Mouse (Mus musculus): ENCODE measurements around the gene Fam47e. TPM values are rescaled to one million over a fixed set of nuclear protein-coding genes. Genes with fewer than 3 reads are reported as not detected.
A peak's percentile ranks its signal among the peaks of the same experiment; 100 is the strongest.
"Not testable (repeated sequence)": the region's sequence is repeated elsewhere in the genome, so short reads cannot be mapped to it uniquely, and the experiment has no call there.

The Fam47e gene
- 1.2 and 1.8 TPM in 2 replicates for polyA plus RNA-seq (2015; fragmentation: Nextera tagmentation; extraction: Ambion mirVana)

DNA sequence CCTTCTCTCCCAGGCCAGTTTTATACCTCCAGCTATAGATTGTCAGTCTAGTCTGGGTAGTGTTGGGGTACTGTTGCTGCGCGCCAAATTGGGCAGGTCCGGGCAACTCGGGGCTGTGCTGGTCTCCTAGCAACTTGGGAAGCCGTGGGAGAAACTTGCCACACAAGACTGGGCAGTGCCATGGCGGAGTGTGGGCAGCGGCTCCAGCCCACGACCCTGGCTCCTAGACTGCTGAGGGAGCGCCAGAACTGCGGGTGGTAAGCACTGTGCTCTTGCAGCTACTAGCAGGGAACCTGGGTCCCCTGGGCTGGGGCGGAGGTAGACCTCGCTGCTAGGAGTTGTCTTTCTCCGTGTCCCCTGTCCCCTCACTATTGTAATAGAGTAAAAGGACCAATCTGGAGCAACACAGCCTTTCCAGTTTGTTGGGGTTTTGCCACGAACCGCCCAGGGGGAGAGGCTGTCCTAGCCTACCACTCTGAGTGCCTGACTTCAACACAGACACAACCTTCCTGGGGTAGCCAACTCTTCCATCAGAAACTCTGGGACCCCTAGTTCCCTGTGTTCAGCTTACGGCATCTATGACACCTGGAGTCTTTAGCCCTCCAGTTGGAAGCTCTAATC, at the start of gene Fam47e:
Gene Fam47e (plus strand): TSS at position 179 of the 621 bp plus-strand sequence.
- peak; percentile 85 for ATAC-seq (ENCODE audit: low FRiP score)
- WGBS: 71% methylated on average over 16 of the region's 16 CpGs
- Histone ChIP-seq H3K9ac (replicated peaks) (no peak within 1 kb of the TSS), H3K4me2 (no peak within 1 kb of the TSS), H3K9me3 (replicated peaks) (no peaks in the 10 kb centered on the region), H3K36me3 (no peaks in the 10 kb centered on the region), H3K4me1 (no peaks in the 10 kb centered on the region), H3K27ac (replicated peaks) (0 out of 2 replicates have a peak within 1 kb of the TSS, but pooled peaks have one; percentile 18), H3K27me3 (replicated peaks) (no peaks in the 10 kb centered on the region), H3K4me3 (replicated peaks) (no peak within 1 kb of the TSS)

DNA sequence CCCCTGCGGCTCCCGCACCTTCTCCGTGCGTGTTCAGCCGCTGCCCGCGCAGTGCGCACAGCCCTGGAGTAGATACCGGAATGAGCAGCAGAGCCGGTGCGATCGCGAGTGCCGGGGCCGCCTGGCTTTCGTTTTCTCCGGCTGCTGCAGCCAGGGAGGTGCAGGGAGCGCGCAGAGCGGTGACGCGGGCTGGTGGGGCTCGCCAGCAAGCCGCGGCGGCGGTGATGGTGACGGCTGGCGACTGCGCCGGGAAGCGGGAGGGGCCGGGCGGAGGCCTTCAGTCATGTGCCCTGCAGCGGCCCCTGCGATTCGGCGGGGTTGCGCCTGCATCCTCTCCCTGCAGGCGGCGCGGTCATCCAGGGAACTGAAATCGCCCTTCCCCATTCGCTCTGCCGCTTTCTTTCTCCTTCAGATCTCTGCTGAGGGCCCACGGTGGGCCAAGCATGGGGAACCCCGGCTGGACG, 49.4 kb upstream of the Fam47e start:
- WGBS: under 1% methylated on average over 47 of the region's 48 CpGs
- H3K4me3 ChIP-seq (replicated peaks): peak overlapping the region; percentile 79
- H3K4me1 ChIP-seq: peaks cover 32% of the 10 kb centered on the region
- peak overlapping the region; percentile 96 for H3K27ac ChIP-seq (replicated peaks)
- peak overlapping the region; percentile 97 for H3K9ac ChIP-seq (replicated peaks)
- no peaks in the 10 kb centered on the region for H3K9me3 ChIP-seq (replicated peaks)
- H3K36me3 ChIP-seq: no peaks in the 10 kb centered on the region
- H3K4me2 ChIP-seq: peak overlapping the region; percentile 67
- peak; percentile 95 for ATAC-seq (ENCODE audit: low FRiP score)
- H3K27me3 ChIP-seq (replicated peaks): no peaks in the 10 kb centered on the region

DNA sequence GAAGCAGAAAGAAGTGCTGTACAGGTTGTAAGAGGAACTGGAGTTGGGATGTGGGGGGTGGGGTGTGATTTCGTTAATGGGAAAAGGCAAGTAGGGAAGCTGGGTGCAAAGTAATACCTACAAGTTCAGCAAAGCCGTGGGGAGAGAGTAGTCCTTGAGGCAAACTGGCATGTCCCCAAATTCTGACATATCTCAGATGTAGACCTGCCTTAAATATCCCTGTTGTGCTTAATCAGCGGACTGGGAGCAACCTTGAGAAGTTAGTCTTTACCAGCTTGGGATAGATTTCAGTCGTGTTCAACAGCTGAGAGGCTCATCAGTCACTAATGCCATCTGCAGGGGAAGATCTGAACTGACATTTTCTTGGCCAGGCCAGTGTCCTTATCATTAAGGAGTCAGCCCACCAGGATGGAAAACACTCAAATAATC, 48.6 kb upstream of the Fam47e start:
- 32% methylated on average over 4 of the region's 4 CpGs for WGBS
- H3K27ac ChIP-seq (replicated peaks): peak overlapping the region; percentile 96
- H3K9me3 ChIP-seq (replicated peaks): no peaks in the 10 kb centered on the region
- H3K4me2 ChIP-seq: peak overlapping the region; percentile 67
- peak overlapping the region; percentile 97 for H3K9ac ChIP-seq (replicated peaks)
- peaks cover 29% of the 10 kb centered on the region for H3K4me1 ChIP-seq
- peak overlapping the region; percentile 79 for H3K4me3 ChIP-seq (replicated peaks)
- 0 out of 2 replicates have a peak, but pooled peaks have one; percentile 0 for ATAC-seq (ENCODE audit: low FRiP score)
- H3K27me3 ChIP-seq (replicated peaks): no peaks in the 10 kb centered on the region
- H3K36me3 ChIP-seq: no peaks in the 10 kb centered on the region

DNA sequence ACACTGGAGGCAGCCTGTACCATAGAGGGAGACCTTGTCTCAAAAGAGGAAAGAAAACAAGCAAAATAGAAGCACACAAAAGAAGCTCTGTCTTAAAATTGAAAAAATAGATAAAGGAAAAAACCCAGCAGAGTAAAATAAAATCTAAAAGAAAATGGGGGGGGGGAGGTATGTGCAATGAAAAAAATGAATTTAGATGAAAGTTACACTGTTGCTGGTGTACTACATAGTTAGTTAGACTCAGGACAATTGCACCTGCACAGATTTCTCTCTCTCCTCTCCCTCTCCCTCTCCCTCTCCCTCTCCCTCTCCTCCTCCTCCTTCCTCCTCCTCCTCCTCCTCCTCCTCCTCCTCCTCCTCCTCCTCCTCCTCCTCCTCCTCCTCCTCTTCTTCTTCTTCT, 48.1 kb upstream of the Fam47e start, which contains the start of gene Scarb2:
Gene Scarb2 (minus strand): TSS at position 101 of the 400 bp plus-strand sequence.
- H3K9me3 ChIP-seq (replicated peaks): no peaks in the 10 kb centered on the region
- no peak for ATAC-seq (ENCODE audit: low FRiP score)
- peak within 1 kb of the TSS; percentile 79 for H3K4me3 ChIP-seq (replicated peaks)
- no peaks in the 10 kb centered on the region for H3K36me3 ChIP-seq
- no peaks in the 10 kb centered on the region for H3K27me3 ChIP-seq (replicated peaks)
- H3K4me2 ChIP-seq: peak within 1 kb of the TSS; percentile 67
- H3K27ac ChIP-seq (replicated peaks): peak within 1 kb of the TSS; percentile 96
- peak within 1 kb of the TSS; percentile 97 for H3K9ac ChIP-seq (replicated peaks)
- peaks cover 29% of the 10 kb centered on the region for H3K4me1 ChIP-seq

DNA sequence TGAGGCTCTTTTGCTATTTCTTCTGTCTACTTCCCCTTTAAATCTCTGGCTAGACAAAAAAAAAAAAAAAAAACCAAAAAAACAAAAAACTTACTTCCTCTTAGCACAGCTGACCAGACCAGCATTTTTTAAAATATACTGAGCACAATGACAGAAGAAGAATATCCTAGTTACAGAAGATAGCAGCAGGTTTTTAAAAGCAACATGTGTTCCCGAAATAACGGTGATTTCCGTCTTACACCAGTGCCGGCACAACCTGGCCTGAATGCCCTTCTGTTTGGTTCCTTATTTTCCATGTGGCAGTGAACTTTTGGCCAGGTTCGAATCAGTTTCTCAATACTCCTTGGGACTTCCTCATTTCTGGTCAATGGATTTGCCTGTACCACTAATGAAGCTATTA, 46.0 kb upstream of the Fam47e start:
- no peak for ATAC-seq (ENCODE audit: low FRiP score)
- 92% methylated on average over 5 of the region's 5 CpGs for WGBS

DNA sequence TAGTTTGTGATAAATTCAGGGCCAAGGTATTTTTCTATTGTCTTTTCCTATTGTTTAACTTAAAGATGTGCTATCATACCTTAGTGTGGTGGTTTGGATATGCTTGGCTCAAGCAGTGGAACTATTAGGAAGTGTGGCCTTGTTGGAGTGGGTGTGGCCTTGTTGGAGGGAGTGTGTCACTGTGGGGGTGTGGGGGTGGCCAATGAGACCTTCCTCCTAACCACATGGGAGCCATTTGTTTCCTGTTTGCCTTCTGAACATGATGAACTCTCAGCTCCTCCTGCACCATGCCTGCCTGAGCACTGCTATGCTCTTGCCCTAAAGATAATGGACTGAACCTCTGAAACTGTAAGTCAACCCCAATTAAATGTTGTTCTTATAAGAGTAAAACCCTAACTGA, 43.6 kb upstream of the Fam47e start:
- Histone ChIP-seq H3K27me3 (replicated peaks) (no peaks in the 10 kb centered on the region), H3K9ac (replicated peaks) (no peak overlapping the region), H3K27ac (replicated peaks) (no peak overlapping the region), H3K4me1 (peaks cover 3% of the 10 kb centered on the region), H3K36me3 (no peaks in the 10 kb centered on the region), H3K9me3 (replicated peaks) (no peaks in the 10 kb centered on the region), H3K4me2 (no peak overlapping the region), H3K4me3 (replicated peaks) (no peak overlapping the region)
- no peak for ATAC-seq (ENCODE audit: low FRiP score)

More for the DNA sequence above, 46.0 kb upstream of the Fam47e start:
- Histone ChIP-seq H3K4me1 (peaks cover 14% of the 10 kb centered on the region), H3K27me3 (replicated peaks) (no peaks in the 10 kb centered on the region), H3K9ac (replicated peaks) (no peak overlapping the region), H3K27ac (replicated peaks) (no peak overlapping the region), H3K36me3 (no peaks in the 10 kb centered on the region), H3K4me3 (replicated peaks) (no peak overlapping the region), H3K9me3 (replicated peaks) (no peaks in the 10 kb centered on the region), H3K4me2 (no peak overlapping the region)

DNA sequence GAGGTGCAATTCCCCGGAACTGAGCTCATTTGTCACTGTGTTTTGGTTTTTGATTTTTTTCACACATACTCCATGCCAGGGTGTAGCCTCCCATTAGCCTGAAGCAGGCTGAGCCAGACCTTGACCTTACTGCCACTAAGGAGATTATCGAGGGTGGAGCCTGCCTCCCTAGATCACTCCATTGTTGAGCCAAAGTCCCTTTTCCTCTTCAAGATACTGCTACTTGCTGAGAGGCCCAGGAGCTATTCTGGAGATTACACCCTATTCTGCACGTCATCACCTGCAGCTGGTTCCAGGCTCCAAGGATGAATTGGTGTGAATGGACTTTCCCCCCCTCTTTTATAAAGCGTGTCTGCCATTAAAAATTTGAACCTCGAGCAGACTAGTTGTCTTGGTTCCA, 42.8 kb upstream of the Fam47e start:
- no peaks in the 10 kb centered on the region for H3K36me3 ChIP-seq
- ATAC-seq (ENCODE audit: low FRiP score): no peak
- no peaks in the 10 kb centered on the region for H3K27me3 ChIP-seq (replicated peaks)
- no peak overlapping the region for H3K27ac ChIP-seq (replicated peaks)
- 92% methylated on average over 5 of the region's 5 CpGs for WGBS
- H3K9me3 ChIP-seq (replicated peaks): no peaks in the 10 kb centered on the region
- no peak overlapping the region for H3K4me2 ChIP-seq
- H3K4me3 ChIP-seq (replicated peaks): no peak overlapping the region
- H3K4me1 ChIP-seq: no peaks in the 10 kb centered on the region
- no peak overlapping the region for H3K9ac ChIP-seq (replicated peaks)

DNA sequence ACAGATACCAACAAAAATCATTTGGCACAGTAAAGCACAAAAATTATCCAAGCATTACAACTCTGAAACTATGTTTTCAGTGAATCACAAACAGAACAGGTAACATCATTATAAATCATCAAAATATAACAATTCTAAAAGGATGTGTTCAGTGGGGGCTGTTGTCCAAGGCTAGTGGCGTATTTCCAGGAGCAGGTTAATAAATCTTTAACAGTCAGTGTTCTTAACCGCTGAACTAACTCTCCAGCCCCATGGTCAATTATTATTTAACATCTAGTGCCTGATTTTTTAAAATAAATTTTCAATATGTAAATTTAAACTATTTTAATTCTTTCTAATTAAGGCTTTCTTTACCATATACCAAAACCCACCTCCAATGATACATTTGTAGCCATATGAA, 33.7 kb upstream of the Fam47e start:
- H3K9ac ChIP-seq (replicated peaks); ATAC-seq (ENCODE audit: low FRiP score); H3K27ac ChIP-seq (replicated peaks); H3K36me3 ChIP-seq; H3K4me1 ChIP-seq; H3K4me2 ChIP-seq; H3K4me3 ChIP-seq (replicated peaks); H3K9me3 ChIP-seq (replicated peaks); H3K27me3 ChIP-seq (replicated peaks): not testable (repeated sequence)
- WGBS: 83% methylated on average over 2 of the region's 2 CpGs

DNA sequence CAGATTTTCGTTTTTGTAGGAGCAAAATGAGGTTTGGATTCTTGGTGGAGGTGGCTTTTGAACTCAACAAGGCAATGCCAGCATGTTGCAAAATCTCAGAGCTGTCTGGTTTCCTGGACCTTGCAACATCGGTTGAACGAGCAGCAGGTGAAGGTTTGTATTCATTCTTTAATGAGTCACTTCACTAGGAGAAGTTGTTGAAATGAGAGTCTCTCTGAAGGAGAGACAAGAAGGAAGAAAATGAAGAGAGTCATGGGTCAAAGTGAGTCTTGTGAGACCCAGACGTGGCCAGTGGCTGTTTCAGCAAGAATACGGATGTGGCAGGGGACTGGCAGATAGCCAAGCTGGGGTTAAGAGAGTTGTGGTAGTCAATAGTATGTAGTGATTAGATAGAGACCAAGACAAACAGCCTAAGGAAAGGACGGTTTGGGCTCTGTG, 30.0 kb upstream of the Fam47e start:
- Histone ChIP-seq H3K4me2 (no peak overlapping the region), H3K27ac (replicated peaks) (no peak overlapping the region), H3K4me3 (replicated peaks) (no peak overlapping the region), H3K4me1 (no peaks in the 10 kb centered on the region), H3K27me3 (replicated peaks) (no peaks in the 10 kb centered on the region), H3K36me3 (no peaks in the 10 kb centered on the region), H3K9me3 (replicated peaks) (no peaks in the 10 kb centered on the region), H3K9ac (replicated peaks) (no peak overlapping the region)
- ATAC-seq (ENCODE audit: low FRiP score): no peak
- 77% methylated on average over 6 of the region's 6 CpGs for WGBS

DNA sequence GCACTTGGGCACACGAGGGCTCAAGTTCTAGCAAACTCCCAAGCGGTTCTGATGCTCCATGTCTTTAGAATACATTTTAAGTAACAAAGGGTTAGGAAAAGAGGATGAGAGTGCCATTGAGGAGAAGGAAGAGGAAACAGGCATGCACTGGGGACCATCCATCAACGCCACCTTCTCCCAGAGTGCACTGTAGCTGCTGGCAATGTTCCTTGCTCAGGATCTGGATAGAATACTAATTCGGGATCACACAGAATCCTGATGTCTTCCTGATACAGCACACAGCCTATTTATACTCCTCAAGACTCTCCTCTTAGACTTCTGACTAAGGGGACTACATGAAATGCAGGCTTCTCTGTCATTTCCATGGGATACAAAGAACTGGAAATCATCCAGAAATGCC, 15.2 kb upstream of the Fam47e start:
- H3K27me3 ChIP-seq (replicated peaks): no peaks in the 10 kb centered on the region
- H3K36me3 ChIP-seq: no peaks in the 10 kb centered on the region
- no peak overlapping the region for H3K27ac ChIP-seq (replicated peaks)
- H3K9ac ChIP-seq (replicated peaks): no peak overlapping the region
- H3K9me3 ChIP-seq (replicated peaks): no peaks in the 10 kb centered on the region
- WGBS: 70% methylated on average over 4 of the region's 4 CpGs
- no peaks in the 10 kb centered on the region for H3K4me1 ChIP-seq
- no peak overlapping the region for H3K4me3 ChIP-seq (replicated peaks)
- peak; percentile 65; the same call in 1 of the 2 replicates for ATAC-seq (ENCODE audit: low FRiP score)
- no peak overlapping the region for H3K4me2 ChIP-seq

DNA sequence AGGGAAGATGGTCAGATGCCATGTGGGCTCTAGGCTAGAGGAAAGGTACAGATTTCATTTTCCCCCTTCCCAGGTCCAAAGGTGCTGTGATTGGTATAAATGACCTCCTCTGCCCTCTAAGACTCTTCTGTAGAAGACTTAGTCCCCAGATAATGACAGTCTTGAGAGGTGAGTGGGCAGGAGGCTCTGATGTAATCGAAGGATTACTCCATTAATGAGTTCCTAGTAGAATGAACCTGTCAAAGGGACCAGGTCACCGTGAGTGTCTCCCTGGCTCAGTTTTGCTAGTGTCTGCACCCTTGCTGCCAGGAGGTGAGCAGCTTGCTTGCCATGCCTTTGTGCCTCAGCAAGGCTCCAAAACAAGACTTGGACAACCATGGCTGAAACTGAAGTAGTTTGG, 2.3 kb upstream of the Fam47e start:
- Histone ChIP-seq H3K9ac (replicated peaks) (no peak overlapping the region), H3K27ac (replicated peaks) (no peak overlapping the region), H3K4me2 (no peak overlapping the region), H3K4me3 (replicated peaks) (no peak overlapping the region), H3K9me3 (replicated peaks) (no peaks in the 10 kb centered on the region), H3K4me1 (no peaks in the 10 kb centered on the region), H3K27me3 (replicated peaks) (no peaks in the 10 kb centered on the region), H3K36me3 (no peaks in the 10 kb centered on the region)
- ATAC-seq (ENCODE audit: low FRiP score): no peak
- WGBS: 93% methylated on average over 2 of the region's 2 CpGs

DNA sequence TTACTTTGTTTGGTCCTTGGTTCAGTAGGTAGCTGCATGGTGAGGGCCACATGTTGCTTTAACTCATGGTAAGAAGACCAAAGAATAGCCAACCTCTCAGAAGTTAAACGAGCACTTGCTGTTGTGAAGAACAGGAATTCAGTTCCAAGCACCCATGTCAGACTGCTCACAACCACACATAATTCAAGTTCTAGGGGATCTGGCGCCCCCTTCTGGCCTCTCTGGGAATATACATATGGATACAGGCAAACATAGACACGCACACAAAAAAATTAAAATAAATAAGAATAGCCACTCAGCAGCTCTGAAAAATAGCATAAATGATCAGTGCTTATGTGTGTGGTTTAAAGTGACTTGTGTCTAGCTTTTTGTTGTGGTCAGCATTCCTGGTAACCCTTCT, 930 bp upstream of the Fam47e start:
- no peaks in the 10 kb centered on the region for H3K4me1 ChIP-seq
- no peak for ATAC-seq (ENCODE audit: low FRiP score)
- H3K27me3 ChIP-seq (replicated peaks): no peaks in the 10 kb centered on the region
- no peak overlapping the region for H3K27ac ChIP-seq (replicated peaks)
- no peak overlapping the region for H3K4me2 ChIP-seq
- no peak overlapping the region for H3K9ac ChIP-seq (replicated peaks)
- H3K36me3 ChIP-seq: no peaks in the 10 kb centered on the region
- WGBS: 73% methylated on average over 3 of the region's 3 CpGs
- no peak overlapping the region for H3K4me3 ChIP-seq (replicated peaks)
- no peaks in the 10 kb centered on the region for H3K9me3 ChIP-seq (replicated peaks)
